Mouse (Mus musculus): ENCODE data around the gene Abhd16a.

DNA sequence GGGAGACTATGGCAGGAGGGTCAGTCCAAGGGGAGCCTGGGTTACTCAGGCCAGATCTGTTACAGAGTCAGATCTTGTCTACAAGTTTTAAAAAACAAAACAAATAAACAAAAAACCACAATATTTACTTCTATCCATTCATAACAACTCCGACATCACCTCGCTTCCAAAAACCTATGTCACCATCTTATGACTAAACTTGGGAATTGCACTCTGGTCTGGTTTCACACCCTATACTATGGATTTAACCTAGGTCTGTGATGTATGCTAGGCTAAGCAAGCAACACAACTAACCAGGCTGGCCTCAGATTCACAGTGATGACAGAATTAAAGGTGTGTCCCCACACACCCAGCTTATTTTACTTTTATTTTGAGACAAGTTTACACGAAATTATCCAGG, 17.5 kb downstream of the Abhd16a start:
- TF ChIP-seq POLR2A (IDR thresholded peaks at IDR 0.05; ENCODE audit: low read depth, low read length) (no peak), CTCF (IDR thresholded peaks at IDR 0.05; ENCODE audit: borderline replicate concordance, insufficient read depth, low read length) (no peak)

Measured in embryonic fibroblast, embryonic 13.5 days (primary cell).